Mouse (Mus musculus): ENCODE results near the gene S1pr2.

GRCm38 (mm10) chr9:21007313-21007952 is 30.9 kb upstream of the S1pr2 start:
- no peak for TF ChIP-seq CTCF (IDR thresholded peaks at IDR 0.05; ENCODE audit: borderline replicate concordance, insufficient read depth, low read length)
- no peak for TF ChIP-seq POLR2A (IDR thresholded peaks at IDR 0.05; ENCODE audit: low read depth, low read length)
